Mouse (Mus musculus) large intestine, adult 2 months (tissue): Measurements from ENCODE around the gene Tex44. TPM values are rescaled to one million over a fixed set of nuclear protein-coding genes. Genes with fewer than 3 reads are reported as not detected.
A peak's percentile ranks its signal among the peaks of the same experiment; 100 is the strongest.

Experiments
- DNase-seq: peaks from one replicate; pipeline ENCODE4 v3.0.0-alpha.2; 2012; ENCODE audit warnings: low read depth, low spot score
- WGBS: fragments of 180-500 bp; shearing (Covaris S2); methylation state at CpG from one replicate; pipeline ENCODE4 v1.1.7; 2018; 5-methylcytosine and 5-hydroxymethylcytosine counted together
- polyA plus RNA-seq: library from polyadenylated mRNA; depleted of rRNA; stranded (reverse); fragments of >200 nt; gene quantifications from 2 replicates; pipeline ENCODE4 v1.2.3, GENCODE M21; 2012; rRNA removed

Tex44 gene
- polyA plus RNA-seq, 1 experiment: not detected

DNA sequence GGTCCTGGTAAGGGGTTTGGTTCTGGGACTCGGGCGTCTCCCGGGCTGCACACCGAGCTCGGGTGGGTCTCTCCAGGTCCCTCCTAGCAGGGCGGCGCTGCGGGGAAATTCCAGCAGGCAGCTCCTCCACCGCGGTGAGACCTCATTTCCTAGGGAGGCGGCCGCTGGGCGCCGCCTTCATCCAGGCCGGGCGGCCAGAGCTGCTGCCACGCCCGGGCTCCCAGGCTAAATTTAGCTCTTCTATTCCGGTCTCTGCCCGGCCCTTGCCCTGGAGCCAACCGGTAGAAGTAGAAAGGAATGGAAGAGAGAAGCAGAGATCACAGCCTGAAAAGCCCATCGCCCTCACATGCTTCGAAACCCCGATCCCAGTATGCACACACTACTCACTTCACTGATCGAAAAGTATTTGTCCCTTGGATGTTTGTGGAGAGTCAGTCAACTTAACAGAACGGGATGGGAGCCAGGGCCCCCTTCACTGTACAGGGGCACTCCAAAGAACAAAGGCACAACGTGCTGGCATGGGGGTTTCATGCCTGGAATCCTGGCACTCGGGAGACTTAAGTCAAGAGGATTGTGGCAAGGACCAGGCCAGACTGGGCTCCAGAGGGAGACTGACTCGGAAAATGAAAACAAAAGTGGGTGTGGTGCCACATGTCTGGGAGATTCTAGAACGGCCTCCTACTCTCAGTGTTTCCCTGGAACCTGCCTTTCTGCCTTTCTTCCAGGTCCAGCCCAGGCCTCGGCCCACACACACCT lies 46.2 kb downstream of the Tex44 start:
- DNase-seq: peak; percentile 78
- WGBS: 3% methylated on average over 31 of the region's 31 CpGs

DNA sequence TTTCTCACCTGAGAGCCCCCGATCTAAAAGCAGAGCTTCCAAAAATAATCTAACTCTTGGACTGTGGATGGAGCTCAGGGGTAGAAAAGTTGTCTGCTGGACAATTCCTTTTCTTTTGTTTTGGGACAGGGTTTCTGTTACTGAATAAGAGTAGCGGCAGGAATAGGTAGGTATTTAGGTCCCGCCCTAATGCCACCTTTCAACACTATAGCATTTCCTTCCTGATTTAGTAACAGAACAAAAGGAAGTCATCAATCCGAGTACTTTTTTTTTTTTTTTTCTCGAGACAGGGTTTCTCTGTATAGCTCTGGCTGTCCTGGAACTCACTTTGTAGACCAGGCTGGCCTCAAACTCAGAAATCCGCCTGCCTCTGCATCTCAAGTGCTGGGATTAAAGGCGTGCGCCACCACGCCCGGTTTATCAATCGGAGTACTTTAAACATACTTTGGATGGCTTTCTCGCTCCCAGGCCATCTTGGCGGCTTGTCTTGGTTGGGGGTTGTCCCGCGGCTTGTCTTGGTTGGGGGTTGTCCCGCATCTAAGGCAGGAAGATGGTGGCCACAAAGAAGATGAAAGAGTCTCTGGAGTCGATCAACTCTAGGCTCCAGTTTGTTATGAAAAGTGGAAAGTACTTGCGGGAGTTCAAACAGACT lies 47.1 kb downstream of the Tex44 start:
- WGBS: 78% methylated on average over 18 of the region's 18 CpGs
- no peak for DNase-seq

Other genes with a start within 250 kb of the Tex44 start
- 89.1 and 133 TPM in 2 replicates for gene B3gnt7, start 123.5 kb upstream of the Tex44 start, polyA plus RNA-seq
- gene Ncl, start 66.9 kb upstream of the Tex44 start, polyA plus RNA-seq: 4.9 and 6.1 TPM in 2 replicates
- gene Nmur1, start 101 bp upstream of the Tex44 start, polyA plus RNA-seq: 4.4 and 7.5 TPM in 2 replicates
- gene Ptma, start 100.4 kb downstream of the Tex44 start, polyA plus RNA-seq: 713 and 836 TPM in 2 replicates
- 13.8 and 15.2 TPM in 2 replicates for gene Pde6d, start 156.3 kb downstream of the Tex44 start, polyA plus RNA-seq
- gene Cops7b, start 156.6 kb downstream of the Tex44 start, polyA plus RNA-seq: 26.6 and 27.9 TPM in 2 replicates
- gene Nppc, start 244.2 kb downstream of the Tex44 start, polyA plus RNA-seq: 0.36 TPM in 1 of 2 replicates, not detected in the other